Mouse (Mus musculus): ENCODE measurements around the gene Gabbr2. TPM values are rescaled to one million over a fixed set of nuclear protein-coding genes. Genes with fewer than 3 reads are reported as not detected.

Gabbr2 gene
- polyA plus RNA-seq, 1 experiment = not detected

GRCm38 (mm10) chr4:46731590-46731989, 260.1 kb downstream of the Gabbr2 start:
- Histone ChIP-seq H3K27me3 (ENCODE audit: control insufficient read depth, insufficient read depth, low read length, poor library complexity, severe bottlenecking) (no peaks in the 10 kb centered on the region), H3K4me1 (ENCODE audit: control insufficient read depth, insufficient read depth, low read length) (no peaks in the 10 kb centered on the region), H3K4me3 (ENCODE audit: low read depth, low read length) (no peak overlapping the region), H3K27ac (ENCODE audit: insufficient read depth, low read length) (no peak overlapping the region), H3K9me3 (replicated peaks; ENCODE audit: control insufficient read depth, insufficient read depth, low read length, poor library complexity, severe bottlenecking) (no peaks in the 10 kb centered on the region), H3K36me3 (ENCODE audit: control insufficient read depth, insufficient read depth, low read length, poor library complexity, severe bottlenecking) (no peaks in the 10 kb centered on the region), H3K9ac (ENCODE audit: low read depth, poor library complexity, severe bottlenecking) (no peak overlapping the region)
- TF ChIP-seq CTCF (IDR thresholded peaks at IDR 0.05; ENCODE audit: low read depth, low read length) (no peak), POLR2A (IDR thresholded peaks at IDR 0.05; ENCODE audit: insufficient read depth, low read length) (no peak), EP300 (IDR thresholded peaks at IDR 0.05; ENCODE audit: insufficient read depth, low read depth, low read length) (no peak)

GRCm38 (mm10) chr4:46729306-46730042, 262.2 kb downstream of the Gabbr2 start:
- Histone ChIP-seq H3K9me3 (replicated peaks; ENCODE audit: control insufficient read depth, insufficient read depth, low read length, poor library complexity, severe bottlenecking) (no peaks in the 10 kb centered on the region), H3K27me3 (ENCODE audit: control insufficient read depth, insufficient read depth, low read length, poor library complexity, severe bottlenecking) (no peaks in the 10 kb centered on the region), H3K4me3 (ENCODE audit: low read depth, low read length) (no peak overlapping the region), H3K9ac (ENCODE audit: low read depth, poor library complexity, severe bottlenecking) (no peak overlapping the region), H3K27ac (ENCODE audit: insufficient read depth, low read length) (no peak overlapping the region), H3K4me1 (ENCODE audit: control insufficient read depth, insufficient read depth, low read length) (no peaks in the 10 kb centered on the region), H3K36me3 (ENCODE audit: control insufficient read depth, insufficient read depth, low read length, poor library complexity, severe bottlenecking) (no peaks in the 10 kb centered on the region)
- no peak for TF ChIP-seq POLR2A (IDR thresholded peaks at IDR 0.05; ENCODE audit: insufficient read depth, low read length)
- TF ChIP-seq EP300 (IDR thresholded peaks at IDR 0.05; ENCODE audit: insufficient read depth, low read depth, low read length) = no peak
- no peak for TF ChIP-seq CTCF (IDR thresholded peaks at IDR 0.05; ENCODE audit: low read depth, low read length)

- no peak overlapping the region for H3K27ac ChIP-seq (ENCODE audit: insufficient read depth, low read length)
- TF ChIP-seq POLR2A (IDR thresholded peaks at IDR 0.05; ENCODE audit: insufficient read depth, low read length) = no peak
- TF ChIP-seq CTCF (IDR thresholded peaks at IDR 0.05; ENCODE audit: low read depth, low read length) = no peak
- TF ChIP-seq EP300 (IDR thresholded peaks at IDR 0.05; ENCODE audit: insufficient read depth, low read depth, low read length) = no peak
- H3K36me3 ChIP-seq (ENCODE audit: control insufficient read depth, insufficient read depth, low read length, poor library complexity, severe bottlenecking) = no peaks in the 10 kb centered on the region
- H3K9ac ChIP-seq (ENCODE audit: low read depth, poor library complexity, severe bottlenecking) = no peak overlapping the region
- H3K4me3 ChIP-seq (ENCODE audit: low read depth, low read length) = no peak overlapping the region
- H3K9me3 ChIP-seq (replicated peaks; ENCODE audit: control insufficient read depth, insufficient read depth, low read length, poor library complexity, severe bottlenecking) = no peaks in the 10 kb centered on the region
- H3K4me1 ChIP-seq (ENCODE audit: control insufficient read depth, insufficient read depth, low read length) = no peaks in the 10 kb centered on the region
- H3K27me3 ChIP-seq (ENCODE audit: control insufficient read depth, insufficient read depth, low read length, poor library complexity, severe bottlenecking) = no peaks in the 10 kb centered on the region
These were observed 263.4 kb downstream of the Gabbr2 start for GRCm38 (mm10) chr4:46728231-46728630.

- H3K9me3 ChIP-seq (replicated peaks; ENCODE audit: control insufficient read depth, insufficient read depth, low read length, poor library complexity, severe bottlenecking) = no peaks in the 10 kb centered on the region
- no peak overlapping the region for H3K9ac ChIP-seq (ENCODE audit: low read depth, poor library complexity, severe bottlenecking)
- no peak overlapping the region for H3K4me3 ChIP-seq (ENCODE audit: low read depth, low read length)
- no peak for TF ChIP-seq CTCF (IDR thresholded peaks at IDR 0.05; ENCODE audit: low read depth, low read length)
- TF ChIP-seq EP300 (IDR thresholded peaks at IDR 0.05; ENCODE audit: insufficient read depth, low read depth, low read length) = no peak
- no peak for TF ChIP-seq POLR2A (IDR thresholded peaks at IDR 0.05; ENCODE audit: insufficient read depth, low read length)
- no peaks in the 10 kb centered on the region for H3K36me3 ChIP-seq (ENCODE audit: control insufficient read depth, insufficient read depth, low read length, poor library complexity, severe bottlenecking)
- H3K4me1 ChIP-seq (ENCODE audit: control insufficient read depth, insufficient read depth, low read length) = no peaks in the 10 kb centered on the region
- no peaks in the 10 kb centered on the region for H3K27me3 ChIP-seq (ENCODE audit: control insufficient read depth, insufficient read depth, low read length, poor library complexity, severe bottlenecking)
- H3K27ac ChIP-seq (ENCODE audit: insufficient read depth, low read length) = no peak overlapping the region
These were observed 264.5 kb downstream of the Gabbr2 start for GRCm38 (mm10) chr4:46727153-46727552.

- Histone ChIP-seq H3K9ac (ENCODE audit: low read depth, poor library complexity, severe bottlenecking) (no peak overlapping the region), H3K27ac (ENCODE audit: insufficient read depth, low read length) (no peak overlapping the region), H3K27me3 (ENCODE audit: control insufficient read depth, insufficient read depth, low read length, poor library complexity, severe bottlenecking) (no peaks in the 10 kb centered on the region), H3K9me3 (replicated peaks; ENCODE audit: control insufficient read depth, insufficient read depth, low read length, poor library complexity, severe bottlenecking) (no peaks in the 10 kb centered on the region), H3K4me3 (ENCODE audit: low read depth, low read length) (no peak overlapping the region), H3K4me1 (ENCODE audit: control insufficient read depth, insufficient read depth, low read length) (no peaks in the 10 kb centered on the region), H3K36me3 (ENCODE audit: control insufficient read depth, insufficient read depth, low read length, poor library complexity, severe bottlenecking) (no peaks in the 10 kb centered on the region)
- TF ChIP-seq CTCF (IDR thresholded peaks at IDR 0.05; ENCODE audit: low read depth, low read length) = no peak
- no peak for TF ChIP-seq EP300 (IDR thresholded peaks at IDR 0.05; ENCODE audit: insufficient read depth, low read depth, low read length)
- no peak for TF ChIP-seq POLR2A (IDR thresholded peaks at IDR 0.05; ENCODE audit: insufficient read depth, low read length)
These were observed 270.7 kb downstream of the Gabbr2 start for GRCm38 (mm10) chr4:46720821-46721557.

GRCm38 (mm10) chr4:46720070-46720469, 271.6 kb downstream of the Gabbr2 start:
- Histone ChIP-seq H3K4me3 (ENCODE audit: low read depth, low read length) (no peak overlapping the region), H3K9me3 (replicated peaks; ENCODE audit: control insufficient read depth, insufficient read depth, low read length, poor library complexity, severe bottlenecking) (no peaks in the 10 kb centered on the region), H3K27me3 (ENCODE audit: control insufficient read depth, insufficient read depth, low read length, poor library complexity, severe bottlenecking) (no peaks in the 10 kb centered on the region), H3K9ac (ENCODE audit: low read depth, poor library complexity, severe bottlenecking) (no peak overlapping the region), H3K4me1 (ENCODE audit: control insufficient read depth, insufficient read depth, low read length) (no peaks in the 10 kb centered on the region), H3K27ac (ENCODE audit: insufficient read depth, low read length) (no peak overlapping the region), H3K36me3 (ENCODE audit: control insufficient read depth, insufficient read depth, low read length, poor library complexity, severe bottlenecking) (no peaks in the 10 kb centered on the region)
- TF ChIP-seq CTCF (IDR thresholded peaks at IDR 0.05; ENCODE audit: low read depth, low read length) (no peak), POLR2A (IDR thresholded peaks at IDR 0.05; ENCODE audit: insufficient read depth, low read length) (no peak), EP300 (IDR thresholded peaks at IDR 0.05; ENCODE audit: insufficient read depth, low read depth, low read length) (no peak)

Measured in ES-Bruce4 (cell line).